23 mouse cellular contexts compared by ENCODE assay signal in the genomic region with DNA sequence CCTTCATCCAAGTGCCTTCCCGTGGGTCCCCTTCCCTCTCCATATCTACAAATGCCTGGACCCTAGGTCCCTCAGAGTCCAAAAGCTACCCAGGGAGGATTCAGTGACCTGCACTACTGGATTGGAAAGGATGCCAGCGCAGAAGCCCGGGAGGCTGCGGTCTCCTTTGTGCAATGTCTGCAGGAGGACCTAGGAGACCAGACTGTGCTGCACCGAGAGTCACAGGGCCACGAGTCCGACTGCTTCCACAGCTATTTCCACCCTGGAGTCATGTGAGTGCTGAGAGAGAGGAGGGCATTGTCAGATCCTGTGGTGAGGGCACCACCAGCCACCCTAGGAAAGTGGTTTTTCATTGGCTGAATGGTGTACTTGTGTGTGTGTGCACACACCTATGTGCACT.
"Had no signal": no experiment of that assay in that cellular context is flagged by ENCODE, and none has a peak within 500 bp of the region (broad histone marks: within the 10 kb centered on the region; RNA-seq: fewer than 3 reads in every experiment).

No protein-coding gene starts in this region.

- DNase-seq: gastrocnemius, postnatal 10 days; gastrocnemius, postnatal 25 days; heart, adult 18-20 months; heart, postnatal 10 days; heart, postnatal 4 days; kidney, adult 18-20 months; kidney, adult 9 months; kidney, postnatal 4 days; lung, adult 18-20 months had no signal

- H3K9ac ChIP-seq: heart, embryonic 12.5 days; hindbrain, embryonic 12.5 days; hindbrain, embryonic 14.5 days; intestine, embryonic 15.5 days; limb, embryonic 13.5 days; limb, embryonic 15.5 days; liver, embryonic 12.5 days; liver, embryonic 14.5 days had no signal

- H3K4me3 ChIP-seq: heart, embryonic 12.5 days; hindbrain, embryonic 10.5 days; hindbrain, embryonic 12.5 days; intestine, embryonic 15.5 days; layer of hippocampus, adult 2 months; left cerebral cortex, adult 2 months; limb, embryonic 13.5 days; limb, embryonic 15.5 days; liver, embryonic 12.5 days had no signal

- H3K9me3 ChIP-seq: heart, embryonic 12.5 days; hindbrain, embryonic 10.5 days; hindbrain, embryonic 12.5 days; intestine, embryonic 15.5 days; limb, embryonic 13.5 days; limb, embryonic 15.5 days; liver, embryonic 12.5 days had no signal

- H3K4me2 ChIP-seq: heart, embryonic 12.5 days; hindbrain, embryonic 12.5 days; hindbrain, embryonic 14.5 days; intestine, embryonic 15.5 days; limb, embryonic 13.5 days; limb, embryonic 15.5 days; liver, embryonic 12.5 days had no signal

- H3K27me3 ChIP-seq: intestine, embryonic 15.5 days; limb, embryonic 13.5 days; limb, embryonic 15.5 days had no signal

- ATAC-seq: hindbrain, embryonic 16.5 days; inflammation-experienced regulatory T-cells, adult 6 months; intestine, embryonic 15.5 days; intestine, postnatal 0 days; liver, embryonic 12.5 days had no signal

- H3K36me3 ChIP-seq: heart, embryonic 12.5 days; hindbrain, embryonic 10.5 days; hindbrain, embryonic 12.5 days; intestine, embryonic 15.5 days; limb, embryonic 13.5 days; limb, embryonic 15.5 days; liver, embryonic 12.5 days had no signal

- H3K27ac ChIP-seq: hindbrain, embryonic 10.5 days; hindbrain, embryonic 12.5 days; hindbrain, embryonic 14.5 days; intestine, embryonic 15.5 days; layer of hippocampus, adult 2 months; left cerebral cortex, adult 2 months; limb, embryonic 13.5 days; limb, embryonic 15.5 days; liver, embryonic 12.5 days; liver, embryonic 14.5 days had no signal
